Mouse (Mus musculus) heart, embryonic 13.5 days (tissue): ENCODE results near the gene Zmynd11. TPM values are rescaled to one million over a fixed set of nuclear protein-coding genes. Genes with fewer than 3 reads are reported as not detected.
A peak's percentile ranks its signal among the peaks of the same experiment; 100 is the strongest.

ENCODE experiments used
- ATAC-seq: fragments of 200-750 bp; cut with Nextera tagmentation; 2 replicates; pipeline ENCODE4 v1.8.0; 2017; ENCODE audit warnings: moderate TSS enrichment; ENCODE audit not compliant: insufficient number of reproducible peaks, low FRiP score, low TSS enrichment; ENCODE audit errors: extremely low read depth
- H3K27ac ChIP-seq: fragments of 300-500 bp; sonication (generic); replicated peaks from 2 replicates; pipeline ENCODE4 v1.5.1; 2015; ENCODE audit warnings: moderate library complexity, mild to moderate bottlenecking, inconsistent platforms
- H3K27me3 ChIP-seq: fragments of 300-500 bp; sonication (generic); replicated peaks from 2 replicates; pipeline ENCODE4 v1.6.1; 2015; ENCODE audit warnings: mild to moderate bottlenecking, inconsistent platforms
- H3K36me3 ChIP-seq: fragments of 300-500 bp; sonication (generic); 2 replicates; pipeline ENCODE4 v1.6.1; 2015; ENCODE audit warnings: mild to moderate bottlenecking, inconsistent platforms
- H3K4me1 ChIP-seq: fragments of 300-500 bp; sonication (generic); 2 replicates; pipeline ENCODE4 v1.6.1; 2015; ENCODE audit warnings: inconsistent platforms
- H3K4me2 ChIP-seq: fragments of 300-500 bp; sonication (generic); 2 replicates; pipeline ENCODE4 v1.6.1; 2015; ENCODE audit warnings: inconsistent platforms, mild to moderate bottlenecking, moderate library complexity
- H3K4me3 ChIP-seq: fragments of 300-500 bp; sonication (generic); 2 replicates; pipeline ENCODE4 v1.5.1; 2015; ENCODE audit warnings: moderate library complexity, mild to moderate bottlenecking, inconsistent platforms
- H3K9ac ChIP-seq: fragments of 300-500 bp; sonication (generic); 2 replicates; pipeline ENCODE4 v1.6.1; 2015; ENCODE audit warnings: inconsistent platforms, mild to moderate bottlenecking, moderate library complexity
- H3K9me3 ChIP-seq: fragments of 300-500 bp; sonication (generic); 2 replicates; pipeline ENCODE4 v1.6.1; 2016; ENCODE audit warnings: inconsistent platforms
- WGBS: fragments of 180-500 bp; shearing (Covaris S2); methylation state at CpG from one replicate; pipeline ENCODE4 v1.1.7; 2015; ENCODE audit warnings: mixed read lengths; 5-methylcytosine and 5-hydroxymethylcytosine counted together
- polyA plus RNA-seq: library from polyadenylated mRNA; unstranded; fragments of >200 nt; fragmentation: Nextera tagmentation; extraction: Ambion mirVana; gene quantifications from 2 replicates; pipeline ENCODE4 v1.2.1, GENCODE M21; 2015

Gene Zmynd11
- polyA plus RNA-seq, 1 experiment from 2014 or later: 98.4 TPM

DNA sequence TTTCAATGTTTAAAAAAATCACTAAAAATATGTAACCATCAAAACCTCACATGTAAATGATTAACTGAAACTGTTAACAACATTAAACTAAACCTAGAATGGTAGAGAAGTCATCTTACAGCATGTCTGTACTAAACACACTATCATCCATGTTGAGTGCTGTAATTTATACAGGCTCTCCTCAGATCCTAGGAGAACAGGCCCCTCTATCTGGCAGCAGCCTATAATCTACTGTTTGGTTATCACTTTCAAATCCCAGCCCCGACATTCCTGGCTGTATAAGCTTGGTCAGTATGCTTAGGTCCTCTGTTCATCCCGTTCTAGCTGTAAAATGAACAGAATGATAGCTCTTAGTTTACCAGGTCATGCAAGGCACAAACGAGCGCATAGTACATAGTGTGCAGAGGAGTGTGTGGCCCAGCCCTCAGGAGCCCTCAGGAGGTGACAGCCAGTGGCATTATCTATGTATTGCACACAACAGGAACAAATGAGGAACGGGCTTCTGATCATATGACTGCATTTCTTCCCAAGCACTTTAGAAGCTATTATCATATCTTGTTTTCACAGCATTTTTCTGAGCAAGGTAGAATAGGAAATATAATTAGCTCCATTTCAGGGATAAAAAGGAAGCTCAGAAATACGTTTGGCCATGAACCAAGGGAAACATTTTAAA lies 51.5 kb downstream of the Zmynd11 start:
- no peak overlapping the region for H3K9ac ChIP-seq
- peaks cover 41% of the 10 kb centered on the region for H3K36me3 ChIP-seq
- H3K9me3 ChIP-seq: no peaks in the 10 kb centered on the region
- H3K4me1 ChIP-seq: peaks cover 8% of the 10 kb centered on the region
- WGBS: 37% methylated on average over 6 of the region's 6 CpGs
- no peak overlapping the region for H3K4me2 ChIP-seq
- H3K27me3 ChIP-seq: no peaks in the 10 kb centered on the region
- no peak overlapping the region for H3K4me3 ChIP-seq
- no peak for ATAC-seq
- H3K27ac ChIP-seq: peak overlapping the region; percentile 39; the same call in 1 of the 2 replicates

DNA sequence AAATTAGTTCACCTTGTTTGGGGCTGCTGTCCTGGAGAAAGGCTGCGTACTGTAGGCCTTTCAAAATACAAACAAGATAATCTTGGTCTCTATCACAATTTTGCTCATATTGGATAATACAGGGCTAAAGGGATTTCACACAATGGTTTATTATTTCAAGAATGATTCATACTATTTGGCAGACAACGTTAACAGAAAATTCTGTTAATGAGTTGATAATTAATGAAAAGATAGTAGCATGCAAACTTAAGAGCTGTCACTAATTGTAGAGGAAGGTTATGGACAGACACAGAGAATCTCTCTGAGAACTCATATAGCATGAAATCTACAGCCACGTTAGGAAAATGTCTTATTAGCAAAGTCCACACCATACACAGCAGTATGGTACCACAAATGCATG lies 52.2 kb downstream of the Zmynd11 start:
- ATAC-seq: no peak
- Histone ChIP-seq H3K9ac (no peak overlapping the region), H3K4me3 (no peak overlapping the region), H3K9me3 (no peaks in the 10 kb centered on the region), H3K4me1 (peaks cover 8% of the 10 kb centered on the region), H3K36me3 (peaks cover 42% of the 10 kb centered on the region), H3K27ac (no peak overlapping the region), H3K27me3 (no peaks in the 10 kb centered on the region), H3K4me2 (no peak overlapping the region)
- WGBS: 91% methylated on average over 3 of the region's 3 CpGs

DNA sequence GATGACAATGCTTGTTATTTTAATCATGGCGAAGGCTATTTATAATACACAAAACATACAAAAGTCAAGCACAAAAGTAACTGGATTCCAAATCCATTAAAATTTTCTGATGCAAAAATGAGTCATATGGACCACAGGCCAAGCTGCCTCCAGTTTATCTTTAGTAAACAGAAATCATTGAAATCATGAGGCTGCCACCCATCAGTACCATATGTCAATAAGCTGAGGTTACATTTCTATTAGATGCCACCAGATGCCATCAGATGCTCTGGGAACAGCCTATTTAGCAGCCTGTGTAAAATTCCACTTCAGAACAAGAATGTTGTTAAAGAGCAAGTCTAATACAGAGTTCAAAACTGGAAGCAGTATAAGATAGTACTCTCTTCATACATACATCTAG lies 52.7 kb downstream of the Zmynd11 start:
- 96% methylated on average over 1 of the region's 1 CpGs for WGBS
- no peak for ATAC-seq

DNA sequence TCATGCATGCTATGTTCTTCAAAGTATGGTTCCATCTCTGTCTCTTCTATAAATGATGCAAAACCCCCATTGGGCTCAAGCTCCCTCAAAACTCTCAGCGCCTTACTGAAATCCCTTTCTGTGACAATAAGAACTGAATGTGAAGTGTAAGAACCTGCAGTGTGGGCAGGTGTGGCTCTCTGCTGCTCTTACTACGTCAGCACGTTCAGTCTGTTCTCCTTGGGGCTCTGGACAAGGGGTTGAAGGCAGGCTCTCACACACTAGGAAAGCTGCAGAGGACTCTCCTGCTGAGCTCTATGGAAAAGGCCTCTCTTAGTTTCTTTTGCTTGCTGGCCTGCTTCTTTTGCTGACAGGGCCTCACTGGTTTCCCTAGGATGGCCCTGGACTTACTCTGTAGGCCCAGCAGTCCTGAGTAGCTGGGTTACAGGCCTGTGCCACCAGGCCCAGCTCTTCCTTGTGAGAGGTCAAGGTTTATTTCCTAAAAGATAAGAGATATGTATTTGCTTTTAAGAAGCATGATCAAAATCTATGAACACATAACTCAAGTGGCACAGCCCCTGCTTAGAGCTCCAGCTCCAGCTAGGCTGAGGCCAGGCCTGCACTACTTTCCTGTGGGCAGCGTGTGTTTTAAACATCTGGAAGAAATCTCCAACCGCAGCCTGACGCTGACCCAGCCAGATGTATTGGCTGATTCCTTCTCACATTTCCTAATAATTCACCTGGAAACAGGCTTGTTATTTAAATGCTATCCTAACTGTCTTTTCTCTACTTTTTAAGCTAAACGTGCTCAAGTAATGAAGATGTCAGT lies 56.5 kb downstream of the Zmynd11 start:
- Histone ChIP-seq H3K27me3 (no peaks in the 10 kb centered on the region), H3K36me3 (peaks cover 35% of the 10 kb centered on the region), H3K27ac (no peak overlapping the region), H3K9me3 (no peaks in the 10 kb centered on the region), H3K9ac (no peak overlapping the region), H3K4me3 (no peak overlapping the region), H3K4me2 (no peak overlapping the region), H3K4me1 (peaks cover 3% of the 10 kb centered on the region)
- 84% methylated on average over 7 of the region's 7 CpGs for WGBS
- no peak for ATAC-seq

More for the DNA sequence above, 52.7 kb downstream of the Zmynd11 start:
- no peak overlapping the region for H3K4me2 ChIP-seq
- no peak overlapping the region for H3K9ac ChIP-seq
- H3K4me1 ChIP-seq: peaks cover 8% of the 10 kb centered on the region
- H3K9me3 ChIP-seq: no peaks in the 10 kb centered on the region
- H3K4me3 ChIP-seq: no peak overlapping the region
- peaks cover 43% of the 10 kb centered on the region for H3K36me3 ChIP-seq
- no peak overlapping the region for H3K27ac ChIP-seq
- no peaks in the 10 kb centered on the region for H3K27me3 ChIP-seq

DNA sequence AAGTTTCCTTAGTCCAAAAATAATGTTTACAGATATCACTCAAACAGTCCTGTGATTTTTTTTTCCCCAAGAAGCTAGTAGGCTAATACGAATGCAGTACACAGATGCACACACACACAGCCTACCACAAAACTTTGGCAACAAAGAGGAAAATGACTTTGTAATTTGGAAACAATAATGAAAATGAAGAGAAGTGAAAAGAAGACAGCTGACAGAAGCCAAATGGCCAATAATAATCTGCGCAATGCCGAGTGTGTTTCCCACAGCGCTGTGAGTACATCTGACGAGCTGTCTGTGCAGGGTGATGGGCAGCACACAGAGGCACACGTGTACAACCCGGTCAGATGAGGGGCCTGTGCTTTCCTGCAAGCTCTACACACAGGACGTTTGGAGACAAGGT lies 58.4 kb downstream of the Zmynd11 start:
- Histone ChIP-seq H3K4me1 (peaks cover 18% of the 10 kb centered on the region), H3K4me2 (no peak overlapping the region), H3K27ac (no peak overlapping the region), H3K36me3 (peaks cover 32% of the 10 kb centered on the region), H3K9ac (no peak overlapping the region), H3K4me3 (no peak overlapping the region), H3K27me3 (no peaks in the 10 kb centered on the region), H3K9me3 (no peaks in the 10 kb centered on the region)
- ATAC-seq: no peak
- WGBS: 85% methylated on average over 8 of the region's 8 CpGs

DNA sequence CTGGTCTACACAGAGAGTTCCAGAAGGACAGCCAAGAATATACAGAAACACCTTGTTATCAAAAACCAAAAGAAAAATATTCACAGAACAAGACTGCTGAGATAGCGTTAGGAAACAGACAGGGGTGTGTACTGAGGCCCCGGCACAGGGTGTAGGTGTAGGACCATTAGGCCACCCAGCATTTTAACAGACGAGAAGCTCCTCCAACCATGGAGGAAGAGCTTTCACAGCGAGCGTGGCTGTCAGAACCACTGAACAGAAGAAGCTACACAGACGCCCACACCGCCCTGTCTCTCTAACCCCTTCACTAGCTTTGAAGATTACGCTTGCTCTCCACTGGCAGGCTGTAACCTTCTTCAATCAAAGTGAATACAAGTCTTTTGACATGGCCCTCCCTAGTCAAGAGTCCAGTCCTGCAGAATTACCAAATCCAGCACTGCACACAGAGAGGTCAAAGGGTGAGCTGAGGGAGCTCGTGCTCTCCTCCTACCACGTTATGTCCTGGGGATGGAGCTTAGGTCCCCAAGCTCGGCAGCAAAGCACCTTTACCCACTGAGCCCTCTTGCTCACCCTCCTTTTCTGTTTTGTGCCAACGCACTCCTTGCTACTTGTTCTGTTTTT lies 62.4 kb downstream of the Zmynd11 start:
- no peak for ATAC-seq
- no peak overlapping the region for H3K4me2 ChIP-seq
- 56% methylated on average over 12 of the region's 12 CpGs for WGBS
- H3K4me3 ChIP-seq: no peak overlapping the region
- H3K27ac ChIP-seq: no peak overlapping the region
- H3K9ac ChIP-seq: no peak overlapping the region
- no peaks in the 10 kb centered on the region for H3K27me3 ChIP-seq
- no peaks in the 10 kb centered on the region for H3K9me3 ChIP-seq
- peaks cover 28% of the 10 kb centered on the region for H3K4me1 ChIP-seq
- peaks cover 26% of the 10 kb centered on the region for H3K36me3 ChIP-seq

DNA sequence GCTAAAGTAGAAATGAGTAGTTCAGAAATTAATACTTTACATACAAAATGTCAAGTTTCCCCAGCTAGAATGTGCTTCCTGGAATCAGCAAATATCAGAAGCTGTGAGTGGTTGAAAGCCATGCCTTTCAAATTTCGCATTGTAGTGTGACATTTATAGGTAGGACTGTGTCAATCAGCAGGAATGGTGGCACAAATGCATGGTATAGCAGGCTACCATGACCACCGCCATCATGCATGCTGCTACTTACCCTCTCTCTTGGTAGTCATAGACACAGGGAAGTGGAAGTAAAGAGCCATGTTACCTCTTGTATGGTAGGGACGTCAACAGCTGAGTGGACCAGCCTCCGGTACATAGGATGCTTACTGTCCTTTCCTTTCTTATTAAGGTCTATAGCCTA lies 67.8 kb downstream of the Zmynd11 start:
- Histone ChIP-seq H3K9ac (no peak overlapping the region), H3K27ac (no peak overlapping the region), H3K27me3 (no peaks in the 10 kb centered on the region), H3K4me3 (no peak overlapping the region), H3K9me3 (no peaks in the 10 kb centered on the region), H3K4me1 (peaks cover 17% of the 10 kb centered on the region), H3K4me2 (no peak overlapping the region), H3K36me3 (peaks cover 59% of the 10 kb centered on the region)
- WGBS: 92% methylated on average over 4 of the region's 4 CpGs
- ATAC-seq: no peak

DNA sequence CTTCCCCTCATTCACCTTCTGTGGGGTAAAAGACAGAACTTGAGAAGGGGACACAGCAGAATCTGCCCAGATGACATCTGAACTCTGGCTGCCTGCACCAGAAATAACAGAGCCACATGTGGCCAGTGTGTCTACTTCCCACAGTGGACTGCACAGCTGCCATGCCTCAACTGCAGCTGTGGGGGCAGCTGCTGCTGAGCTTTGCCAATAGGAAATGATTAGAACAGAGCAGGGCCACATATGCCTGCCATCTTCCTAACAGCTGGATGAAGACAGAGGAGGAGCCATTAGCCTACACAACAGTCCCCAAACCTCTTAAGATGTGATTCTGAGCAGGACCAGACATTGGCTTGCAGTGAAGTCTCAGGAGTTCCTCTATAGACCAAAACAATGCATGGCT lies 69.3 kb downstream of the Zmynd11 start:
- H3K4me1 ChIP-seq: peaks cover 1% of the 10 kb centered on the region

DNA sequence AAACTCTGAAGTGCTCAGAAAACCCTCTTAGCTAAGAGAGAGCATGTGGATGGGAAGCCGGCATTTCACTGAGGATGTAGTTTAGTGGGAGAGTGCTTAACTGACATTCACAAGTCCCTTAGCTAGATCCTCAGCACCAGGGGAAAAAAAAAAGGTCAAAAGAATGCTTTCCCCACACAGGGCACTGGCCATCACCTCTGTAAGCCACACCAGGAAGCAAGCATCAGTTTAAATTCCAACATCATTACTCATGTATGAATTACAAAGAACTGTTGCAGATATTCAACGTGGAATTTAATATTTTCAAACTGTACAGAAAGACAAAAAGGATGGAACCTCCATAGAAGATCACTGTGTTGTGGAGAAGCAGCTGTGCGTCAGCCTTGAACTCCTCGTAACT lies 69.7 kb downstream of the Zmynd11 start:
- Histone ChIP-seq H3K9me3 (no peaks in the 10 kb centered on the region), H3K27me3 (no peaks in the 10 kb centered on the region), H3K9ac (no peak overlapping the region), H3K4me1 (no peaks in the 10 kb centered on the region), H3K36me3 (peaks cover 77% of the 10 kb centered on the region), H3K4me3 (no peak overlapping the region), H3K27ac (no peak overlapping the region), H3K4me2 (no peak overlapping the region)
- 86% methylated on average over 4 of the region's 4 CpGs for WGBS
- no peak for ATAC-seq

More for the DNA sequence above, 69.3 kb downstream of the Zmynd11 start:
- Histone ChIP-seq H3K9ac (no peak overlapping the region), H3K4me2 (no peak overlapping the region), H3K9me3 (no peaks in the 10 kb centered on the region), H3K4me3 (no peak overlapping the region), H3K36me3 (peaks cover 73% of the 10 kb centered on the region), H3K27me3 (no peaks in the 10 kb centered on the region), H3K27ac (no peak overlapping the region)
- no peak for ATAC-seq

DNA sequence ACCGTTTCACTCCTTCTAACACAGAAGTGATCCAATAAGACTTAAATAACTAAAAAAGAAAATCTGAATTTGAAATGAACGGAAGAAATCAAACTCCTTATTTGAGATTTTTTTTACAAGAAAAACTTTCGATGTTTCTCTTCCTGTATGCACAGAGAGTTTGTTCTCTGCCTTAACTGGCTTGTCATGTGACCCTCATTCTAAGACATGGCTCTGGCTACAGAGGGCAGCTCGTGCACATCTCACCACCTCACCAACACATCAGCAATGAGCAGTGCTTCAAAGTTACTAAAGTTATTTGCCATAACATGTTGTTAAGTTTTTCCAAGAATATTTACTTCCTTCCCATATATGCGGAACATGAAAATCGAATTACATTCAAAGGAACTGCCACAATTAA lies 70.5 kb downstream of the Zmynd11 start:
- no peaks in the 10 kb centered on the region for H3K9me3 ChIP-seq
- no peak overlapping the region for H3K4me3 ChIP-seq
- peaks cover 84% of the 10 kb centered on the region for H3K36me3 ChIP-seq
- no peaks in the 10 kb centered on the region for H3K4me1 ChIP-seq
- 89% methylated on average over 6 of the region's 6 CpGs for WGBS
- no peak overlapping the region for H3K4me2 ChIP-seq
- H3K27ac ChIP-seq: no peak overlapping the region
- no peaks in the 10 kb centered on the region for H3K27me3 ChIP-seq
- no peak overlapping the region for H3K9ac ChIP-seq
- no peak for ATAC-seq

DNA sequence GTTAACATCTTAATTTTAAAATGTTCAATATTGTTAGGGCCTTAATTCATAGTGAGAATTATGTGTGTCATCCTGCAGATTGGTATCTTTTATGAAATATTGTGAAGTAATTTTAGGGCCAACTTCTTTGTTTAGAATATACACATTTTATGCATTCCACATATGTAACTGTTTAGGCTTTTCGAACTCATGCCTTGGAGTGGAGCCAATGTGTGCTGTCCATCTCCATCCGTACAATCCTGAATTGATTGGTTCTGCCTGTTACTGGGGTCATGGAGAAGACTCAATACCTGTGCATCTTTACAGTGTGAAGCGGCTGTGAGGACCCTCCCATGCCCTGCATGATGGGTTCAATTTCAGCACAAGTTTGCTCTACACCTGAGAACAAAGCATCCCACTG lies 72.3 kb downstream of the Zmynd11 start:
- H3K9me3 ChIP-seq: no peaks in the 10 kb centered on the region
- H3K4me1 ChIP-seq: no peaks in the 10 kb centered on the region
- H3K9ac ChIP-seq: no peak overlapping the region
- WGBS: 85% methylated on average over 3 of the region's 3 CpGs
- H3K4me2 ChIP-seq: no peak overlapping the region
- ATAC-seq: no peak
- H3K36me3 ChIP-seq: peaks cover 96% of the 10 kb centered on the region
- no peaks in the 10 kb centered on the region for H3K27me3 ChIP-seq
- H3K27ac ChIP-seq: no peak overlapping the region
- H3K4me3 ChIP-seq: no peak overlapping the region
